Mouse (Mus musculus): ENCODE results near the gene Amph. TPM values are rescaled to one million over a fixed set of nuclear protein-coding genes. Genes with fewer than 3 reads are reported as not detected.

Amph gene
- polyA plus RNA-seq, 1 experiment, result 158 TPM

DNA sequence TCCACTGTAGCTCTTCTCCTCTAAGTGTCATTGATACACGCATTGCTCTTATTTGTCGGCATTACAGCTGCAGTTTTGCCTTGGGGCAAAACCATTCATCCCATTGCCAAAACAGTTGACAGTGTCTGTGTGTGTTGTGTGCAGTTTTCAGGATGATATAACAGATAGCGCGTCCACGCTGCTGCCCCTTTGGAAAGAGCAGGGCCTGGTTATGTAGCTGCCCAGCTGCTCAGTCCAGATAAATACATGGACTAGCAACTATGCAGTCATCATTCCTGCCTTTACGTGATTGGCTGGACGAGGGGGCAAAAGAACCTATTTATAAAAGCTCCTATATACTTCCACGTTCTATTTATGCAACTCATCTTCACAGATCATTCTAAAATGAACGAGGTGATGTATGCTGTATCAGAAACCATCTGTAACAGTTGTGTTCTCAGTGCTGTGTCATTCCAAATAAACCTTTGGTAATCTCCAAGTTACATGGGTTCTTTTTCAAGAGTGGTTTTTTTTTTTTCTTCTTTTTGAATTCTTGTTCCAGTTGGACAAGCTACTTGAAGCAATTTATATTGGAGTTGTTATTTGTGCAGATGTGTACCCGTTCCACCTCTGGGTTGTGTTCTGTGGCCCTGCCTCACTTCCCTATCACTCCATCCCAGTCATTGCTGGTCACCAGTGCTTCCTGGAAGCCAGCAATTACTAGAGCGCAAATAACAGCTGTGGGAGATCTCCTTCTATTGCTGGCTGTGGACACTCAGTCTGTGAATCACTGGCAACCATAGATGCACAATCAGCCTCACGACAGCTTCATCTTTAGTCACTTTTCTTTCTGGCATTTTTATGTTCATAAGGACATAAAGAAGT, 202.7 kb downstream of the Amph start:
- Histone ChIP-seq H3K4me3 (ENCODE audit: insufficient read depth, low read length) (no peak overlapping the region), H3K4me1 (ENCODE audit: control insufficient read depth, insufficient read depth, low read length) (peaks cover 3% of the 10 kb centered on the region), H3K27ac (ENCODE audit: insufficient read depth, low read length) (peak overlapping the region; percentile 5; the same call in 1 of the 2 replicates)
- TF ChIP-seq POLR2A (IDR thresholded peaks at IDR 0.05; ENCODE audit: extremely low read depth, insufficient read depth, low read length) (no peak), CTCF (IDR thresholded peaks at IDR 0.05; ENCODE audit: extremely low read depth, insufficient read depth, low read length) (no peak)

- TF ChIP-seq CTCF (IDR thresholded peaks at IDR 0.05; ENCODE audit: extremely low read depth, insufficient read depth, low read length), result no peak
- no peak for TF ChIP-seq POLR2A (IDR thresholded peaks at IDR 0.05; ENCODE audit: extremely low read depth, insufficient read depth, low read length)
- Histone ChIP-seq H3K27ac (ENCODE audit: insufficient read depth, low read length) (no peak overlapping the region), H3K4me3 (ENCODE audit: insufficient read depth, low read length) (no peak overlapping the region), H3K4me1 (ENCODE audit: control insufficient read depth, insufficient read depth, low read length) (peaks cover 3% of the 10 kb centered on the region)
Measured at GRCm38 (mm10) chr13:19152126-19152525, 204.1 kb downstream of the Amph start.

- TF ChIP-seq CTCF (IDR thresholded peaks at IDR 0.05; ENCODE audit: extremely low read depth, insufficient read depth, low read length) (peak; percentile 48; the same call in 1 of the 2 replicates), POLR2A (IDR thresholded peaks at IDR 0.05; ENCODE audit: extremely low read depth, insufficient read depth, low read length) (no peak)
- Histone ChIP-seq H3K4me3 (ENCODE audit: insufficient read depth, low read length) (no peak overlapping the region), H3K27ac (ENCODE audit: insufficient read depth, low read length) (no peak overlapping the region), H3K4me1 (ENCODE audit: control insufficient read depth, insufficient read depth, low read length) (no peaks in the 10 kb centered on the region)
Measured at GRCm38 (mm10) chr13:19158484-19158883, 210.5 kb downstream of the Amph start.

- H3K4me1 ChIP-seq (ENCODE audit: control insufficient read depth, insufficient read depth, low read length), result no peaks in the 10 kb centered on the region
- no peak overlapping the region for H3K27ac ChIP-seq (ENCODE audit: insufficient read depth, low read length)
- TF ChIP-seq POLR2A (IDR thresholded peaks at IDR 0.05; ENCODE audit: extremely low read depth, insufficient read depth, low read length), result no peak
- no peak for TF ChIP-seq CTCF (IDR thresholded peaks at IDR 0.05; ENCODE audit: extremely low read depth, insufficient read depth, low read length)
- H3K4me3 ChIP-seq (ENCODE audit: insufficient read depth, low read length), result no peak overlapping the region
Measured at GRCm38 (mm10) chr13:19160616-19161015, 212.6 kb downstream of the Amph start.

- H3K4me3 ChIP-seq (ENCODE audit: insufficient read depth, low read length), result no peak overlapping the region
- no peaks in the 10 kb centered on the region for H3K4me1 ChIP-seq (ENCODE audit: control insufficient read depth, insufficient read depth, low read length)
- TF ChIP-seq POLR2A (IDR thresholded peaks at IDR 0.05; ENCODE audit: extremely low read depth, insufficient read depth, low read length) (no peak), CTCF (IDR thresholded peaks at IDR 0.05; ENCODE audit: extremely low read depth, insufficient read depth, low read length) (no peak)
- H3K27ac ChIP-seq (ENCODE audit: insufficient read depth, low read length), result no peak overlapping the region
Measured at GRCm38 (mm10) chr13:19161111-19161510, 213.1 kb downstream of the Amph start.

- Histone ChIP-seq H3K4me3 (ENCODE audit: insufficient read depth, low read length) (no peak overlapping the region), H3K27ac (ENCODE audit: insufficient read depth, low read length) (no peak overlapping the region), H3K4me1 (ENCODE audit: control insufficient read depth, insufficient read depth, low read length) (no peaks in the 10 kb centered on the region)
- TF ChIP-seq POLR2A (IDR thresholded peaks at IDR 0.05; ENCODE audit: extremely low read depth, insufficient read depth, low read length) (no peak), CTCF (IDR thresholded peaks at IDR 0.05; ENCODE audit: extremely low read depth, insufficient read depth, low read length) (no peak)
Measured at GRCm38 (mm10) chr13:19162120-19162519, 214.1 kb downstream of the Amph start.

GRCm38 (mm10) chr13:19177662-19178259, 229.8 kb downstream of the Amph start:
- no peak overlapping the region for H3K4me3 ChIP-seq (ENCODE audit: insufficient read depth, low read length)
- H3K4me1 ChIP-seq (ENCODE audit: control insufficient read depth, insufficient read depth, low read length), result no peaks in the 10 kb centered on the region
- H3K27ac ChIP-seq (ENCODE audit: insufficient read depth, low read length), result no peak overlapping the region
- TF ChIP-seq CTCF (IDR thresholded peaks at IDR 0.05; ENCODE audit: extremely low read depth, insufficient read depth, low read length) (peak; percentile 92), POLR2A (IDR thresholded peaks at IDR 0.05; ENCODE audit: extremely low read depth, insufficient read depth, low read length) (no peak)

DNA sequence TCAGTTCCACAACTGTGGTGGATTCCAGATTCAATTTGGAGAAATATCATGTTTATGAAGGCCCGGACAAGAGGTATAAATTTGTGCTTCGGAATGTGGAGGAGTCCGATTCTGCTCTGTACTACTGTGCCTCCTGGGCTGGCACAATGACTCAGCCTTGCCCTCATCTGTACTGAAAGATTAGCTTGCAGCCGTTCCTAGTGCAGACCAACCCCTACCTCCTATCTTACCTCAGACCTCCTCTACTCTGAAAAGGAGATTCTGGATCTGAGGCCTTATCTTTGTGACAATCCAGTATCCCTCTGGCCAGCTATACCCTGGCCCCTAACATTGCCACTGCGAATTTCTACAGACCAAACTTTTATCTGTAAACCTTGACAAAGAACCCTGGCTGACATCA, 230.3 kb downstream of the Amph start:
- Histone ChIP-seq H3K4me3 (ENCODE audit: insufficient read depth, low read length) (no peak overlapping the region), H3K27ac (ENCODE audit: insufficient read depth, low read length) (no peak overlapping the region), H3K4me1 (ENCODE audit: control insufficient read depth, insufficient read depth, low read length) (no peaks in the 10 kb centered on the region)
- TF ChIP-seq POLR2A (IDR thresholded peaks at IDR 0.05; ENCODE audit: extremely low read depth, insufficient read depth, low read length) (no peak), CTCF (IDR thresholded peaks at IDR 0.05; ENCODE audit: extremely low read depth, insufficient read depth, low read length) (no peak)

DNA sequence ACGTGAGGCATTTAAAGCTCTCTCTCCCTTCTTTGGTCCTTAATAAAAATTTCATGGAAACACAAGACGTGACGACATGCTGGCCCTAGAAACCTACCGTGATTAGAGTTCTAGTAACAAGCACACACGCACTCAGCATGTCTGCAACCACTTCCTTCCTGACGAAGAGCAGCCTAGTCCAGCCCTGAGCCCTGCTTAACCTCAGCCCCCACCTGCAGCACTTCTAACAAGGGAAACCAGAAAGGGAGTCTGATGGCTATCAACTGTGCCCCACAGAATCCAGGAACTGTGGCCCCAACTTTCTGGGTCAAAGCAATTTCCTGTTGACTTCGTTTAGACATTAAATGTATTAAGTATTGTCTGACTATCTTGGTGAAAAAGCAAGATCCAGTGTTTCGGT, 234.3 kb downstream of the Amph start:
- TF ChIP-seq POLR2A (IDR thresholded peaks at IDR 0.05; ENCODE audit: extremely low read depth, insufficient read depth, low read length) (no peak), CTCF (IDR thresholded peaks at IDR 0.05; ENCODE audit: extremely low read depth, insufficient read depth, low read length) (no peak)
- no peak overlapping the region for H3K4me3 ChIP-seq (ENCODE audit: insufficient read depth, low read length)
- H3K4me1 ChIP-seq (ENCODE audit: control insufficient read depth, insufficient read depth, low read length), result no peaks in the 10 kb centered on the region
- H3K27ac ChIP-seq (ENCODE audit: insufficient read depth, low read length), result no peak overlapping the region

DNA sequence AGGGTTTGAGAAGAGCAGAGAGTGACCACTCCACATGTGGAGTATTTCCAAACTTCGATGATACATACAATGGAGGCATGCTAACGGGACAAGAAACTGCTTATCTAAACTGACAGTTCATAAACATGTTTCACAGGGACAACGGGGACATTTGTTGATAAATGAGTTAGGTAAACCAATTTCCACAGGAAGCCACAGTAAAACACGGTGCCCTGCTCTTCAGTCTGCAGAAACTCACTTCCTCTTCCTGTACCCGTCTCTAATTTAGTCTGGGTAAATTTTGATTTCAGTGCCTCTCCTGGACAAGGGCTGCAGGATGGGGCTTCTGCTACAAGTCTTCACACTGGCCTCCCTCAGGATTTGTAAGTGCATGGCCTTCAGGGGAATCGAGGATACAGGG, 242.0 kb downstream of the Amph start:
- Histone ChIP-seq H3K4me1 (ENCODE audit: control insufficient read depth, insufficient read depth, low read length) (no peaks in the 10 kb centered on the region), H3K4me3 (ENCODE audit: insufficient read depth, low read length) (no peak overlapping the region), H3K27ac (ENCODE audit: insufficient read depth, low read length) (no peak overlapping the region)
- TF ChIP-seq POLR2A (IDR thresholded peaks at IDR 0.05; ENCODE audit: extremely low read depth, insufficient read depth, low read length) (no peak), CTCF (IDR thresholded peaks at IDR 0.05; ENCODE audit: extremely low read depth, insufficient read depth, low read length) (no peak)

Measured in cortical plate, adult 2 months (tissue).